In genomic region chr7:125638376-125638775, GRCm38 (mm10) we compare ENCODE assay signal across 10 mouse cellular contexts. TPM values are rescaled to one million over a fixed set of nuclear protein-coding genes. Genes with fewer than 3 reads are reported as not detected.
A peak's percentile ranks its signal among the peaks of the same experiment; 100 is the strongest.
DNase-seq lines count a peak whose midpoint lies in the region; ATAC-seq and TF ChIP-seq lines count a peak whose summit lies in the region.
"Had no signal": no experiment of that assay in that cellular context is flagged by ENCODE, and none has a peak within 500 bp of the region (broad histone marks: within the 10 kb centered on the region; RNA-seq: fewer than 3 reads in every experiment).

No protein-coding gene starts in this region.

- H3K4me3 ChIP-seq in midbrain, embryonic 14.5 days (replicated peaks; ENCODE audit: low read depth, low read length), result no peak overlapping the region
- no peak overlapping the region for H3K4me3 ChIP-seq in midbrain, postnatal 0 days (ENCODE audit: low read depth, low read length)
- no peak overlapping the region for H3K4me3 ChIP-seq in forebrain, embryonic 14.5 days (ENCODE audit: low read depth, low read length)
- H3K4me3 ChIP-seq in neural tube, embryonic 13.5 days, result no peak overlapping the region
- H3K4me3 ChIP-seq in intestine, embryonic 16.5 days (ENCODE audit: low read length), result no peak overlapping the region
- H3K4me3 ChIP-seq: heart, embryonic 15.5 days; liver, embryonic 13.5 days had no signal

- peaks cover 39% of the 10 kb centered on the region for H3K36me3 ChIP-seq in midbrain, embryonic 14.5 days (ENCODE audit: control insufficient read depth, insufficient read depth, low read length)
- H3K36me3 ChIP-seq in midbrain, postnatal 0 days (ENCODE audit: insufficient read depth, low read length), result peaks cover 35% of the 10 kb centered on the region
- peaks cover 39% of the 10 kb centered on the region for H3K36me3 ChIP-seq in forebrain, embryonic 14.5 days (ENCODE audit: control insufficient read depth, insufficient read depth, low read length)
- H3K36me3 ChIP-seq in neural tube, embryonic 13.5 days, result peaks cover 40% of the 10 kb centered on the region
- H3K36me3 ChIP-seq in intestine, embryonic 16.5 days (ENCODE audit: control insufficient read depth, insufficient read depth, low read length), result peaks cover 11% of the 10 kb centered on the region; the same call in 1 of the 2 replicates

- no peak for TF ChIP-seq CTCF in midbrain, postnatal 0 days (IDR thresholded peaks at IDR 0.05)

- H3K4me2 ChIP-seq in midbrain, embryonic 14.5 days (ENCODE audit: low read length), result no peak overlapping the region
- no peak overlapping the region for H3K4me2 ChIP-seq in midbrain, postnatal 0 days (ENCODE audit: low read depth, low read length, poor library complexity, severe bottlenecking)
- no peak overlapping the region for H3K4me2 ChIP-seq in forebrain, embryonic 14.5 days (ENCODE audit: low read length)
- no peak overlapping the region for H3K4me2 ChIP-seq in neural tube, embryonic 13.5 days
- H3K4me2 ChIP-seq in intestine, embryonic 16.5 days (ENCODE audit: low read depth, low read length), result no peak overlapping the region
- H3K4me2 ChIP-seq: heart, embryonic 15.5 days; liver, embryonic 13.5 days had no signal

- no peaks in the 10 kb centered on the region for H3K27me3 ChIP-seq in midbrain, embryonic 14.5 days (ENCODE audit: control insufficient read depth, insufficient read depth, low read length)
- H3K27me3 ChIP-seq in midbrain, postnatal 0 days (ENCODE audit: insufficient read depth, low read length), result no peaks in the 10 kb centered on the region
- no peaks in the 10 kb centered on the region for H3K27me3 ChIP-seq in forebrain, embryonic 14.5 days (replicated peaks; ENCODE audit: control insufficient read depth, insufficient read depth, low read length)
- H3K27me3 ChIP-seq in neural tube, embryonic 13.5 days, result no peaks in the 10 kb centered on the region
- H3K27me3 ChIP-seq in intestine, embryonic 16.5 days (replicated peaks; ENCODE audit: control insufficient read depth, insufficient read depth, low read length), result no peaks in the 10 kb centered on the region
- H3K27me3 ChIP-seq: heart, embryonic 15.5 days; liver, embryonic 13.5 days had no signal

- ATAC-seq in cerebellum, adult (ENCODE audit: insufficient number of reproducible peaks, low FRiP score, low TSS enrichment), result 0 out of 2 replicates have a peak, but pooled peaks have one; percentile 22
- no peak for ATAC-seq in midbrain, embryonic 14.5 days (ENCODE audit: low FRiP score, low TSS enrichment)
- ATAC-seq in midbrain, postnatal 0 days (ENCODE audit: low FRiP score), result no peak; the same call in 1 of the 2 replicates
- ATAC-seq in forebrain, embryonic 14.5 days, result peak; percentile 13; the same call in 1 of the 2 replicates
- ATAC-seq in neural tube, embryonic 13.5 days (ENCODE audit: low read depth), result peak; percentile 11; the same call in 1 of the 2 replicates
- no peak for ATAC-seq in intestine, embryonic 16.5 days

- no peaks in the 10 kb centered on the region for H3K9me3 ChIP-seq in midbrain, embryonic 14.5 days (ENCODE audit: control insufficient read depth, low read length)
- H3K9me3 ChIP-seq in midbrain, postnatal 0 days (ENCODE audit: low read length), result no peaks in the 10 kb centered on the region
- H3K9me3 ChIP-seq in forebrain, embryonic 14.5 days (replicated peaks; ENCODE audit: control insufficient read depth, low read length), result no peaks in the 10 kb centered on the region
- H3K9me3 ChIP-seq in neural tube, embryonic 13.5 days, result no peaks in the 10 kb centered on the region
- no peaks in the 10 kb centered on the region for H3K9me3 ChIP-seq in intestine, embryonic 16.5 days (ENCODE audit: control insufficient read depth, low read length)
- H3K9me3 ChIP-seq: heart, embryonic 15.5 days; liver, embryonic 13.5 days had no signal

- 73% methylated on average over 6 of the region's 6 CpGs for WGBS in midbrain, embryonic 14.5 days
- 73% methylated on average over 6 of the region's 6 CpGs for WGBS in midbrain, postnatal 0 days
- WGBS in forebrain, embryonic 14.5 days, result 73% methylated on average over 6 of the region's 6 CpGs
- 73% methylated on average over 6 of the region's 6 CpGs for WGBS in neural tube, embryonic 13.5 days
- WGBS in intestine, embryonic 16.5 days, result 82% methylated on average over 6 of the region's 6 CpGs

- no peak for DNase-seq in cerebellum, postnatal 25 days
- DNase-seq in midbrain, embryonic 14.5 days, result no peak
- no peak for DNase-seq in midbrain, postnatal 0 days (ENCODE audit: low spot score)
- no peak for DNase-seq in forebrain, embryonic 14.5 days (ENCODE audit: low spot score)
- DNase-seq in natural killer cell, adult 2 months (ENCODE audit: low spot score in 2 of 2), result no peak

- no peaks in the 10 kb centered on the region for H3K4me1 ChIP-seq in midbrain, embryonic 14.5 days (ENCODE audit: control insufficient read depth, insufficient read depth, low read length)
- no peaks in the 10 kb centered on the region for H3K4me1 ChIP-seq in midbrain, postnatal 0 days (ENCODE audit: insufficient read depth, low read length)
- no peaks in the 10 kb centered on the region for H3K4me1 ChIP-seq in forebrain, embryonic 14.5 days (ENCODE audit: control insufficient read depth, insufficient read depth, low read length)
- H3K4me1 ChIP-seq in neural tube, embryonic 13.5 days (replicated peaks), result peaks cover 26% of the 10 kb centered on the region
- no peaks in the 10 kb centered on the region; the same call in 1 of the 2 replicates for H3K4me1 ChIP-seq in intestine, embryonic 16.5 days (ENCODE audit: control insufficient read depth, insufficient read depth, low read length)

- no peak overlapping the region for H3K9ac ChIP-seq in midbrain, embryonic 14.5 days (replicated peaks; ENCODE audit: low read length)
- H3K9ac ChIP-seq in midbrain, postnatal 0 days (replicated peaks; ENCODE audit: low read length, poor library complexity, severe bottlenecking), result no peak overlapping the region
- no peak overlapping the region for H3K9ac ChIP-seq in forebrain, embryonic 14.5 days (ENCODE audit: low read length)
- peak overlapping the region; percentile 26; the same call in 1 of the 2 replicates for H3K9ac ChIP-seq in neural tube, embryonic 13.5 days
- no peak overlapping the region for H3K9ac ChIP-seq in intestine, embryonic 16.5 days (ENCODE audit: low read depth, low read length)
- H3K9ac ChIP-seq: heart, embryonic 15.5 days; liver, embryonic 13.5 days had no signal

- H3K27ac ChIP-seq in midbrain, embryonic 14.5 days (replicated peaks; ENCODE audit: low read depth, low read length), result peak overlapping the region; percentile 69; the same call in 1 of the 2 replicates
- no peak overlapping the region for H3K27ac ChIP-seq in midbrain, postnatal 0 days (ENCODE audit: low read depth, low read length)
- no peak overlapping the region for H3K27ac ChIP-seq in forebrain, embryonic 14.5 days (ENCODE audit: low read depth, low read length)
- H3K27ac ChIP-seq in neural tube, embryonic 13.5 days (replicated peaks), result peak overlapping the region; percentile 62; the same call in 1 of the 2 replicates
- no peak overlapping the region for H3K27ac ChIP-seq in intestine, embryonic 16.5 days (ENCODE audit: low read length)
- H3K27ac ChIP-seq: heart, embryonic 15.5 days; liver, embryonic 13.5 days had no signal

RNA-seq across cellular contexts. Expression of gene Il21r, which starts 35.1 kb away (rescaled TPM):
- polyA plus RNA-seq in midbrain, embryonic 14.5 days (2014; fragmentation: Nextera tagmentation; extraction: Ambion mirVana), result 0.13 TPM in 1 of 2 replicates, not detected in the other
- 0.44 and 0.61 TPM in 2 replicates for total RNA-seq in midbrain, postnatal 0 days (2014; rRNA removed)
- polyA plus RNA-seq in midbrain, postnatal 0 days (2015; fragmentation: Nextera tagmentation; extraction: Ambion mirVana), result 0.21 and 0.44 TPM in 2 replicates
- polyA plus RNA-seq in forebrain, embryonic 14.5 days (2014; fragmentation: Nextera tagmentation; extraction: Ambion mirVana), result 0.17 and 0.22 TPM in 2 replicates
- 0.25 and 0.61 TPM in 2 replicates for polyA plus RNA-seq in neural tube, embryonic 13.5 days (2015; fragmentation: Nextera tagmentation; extraction: Ambion mirVana)
- 0.38 and 0.59 TPM in 2 replicates for polyA plus RNA-seq in intestine, embryonic 16.5 days (2015; fragmentation: Nextera tagmentation; extraction: Ambion mirVana)

Comparison
In these comparisons a context has a peak if more than half of its experiments do, and no peak if none do; other contexts are left out.
1. H3K27ac ChIP-seq: peak in midbrain, embryonic 14.5 days (single experiment) and neural tube, embryonic 13.5 days (single experiment); none in midbrain, postnatal 0 days (single experiment), forebrain, embryonic 14.5 days (single experiment) and intestine, embryonic 16.5 days (single experiment).
2. ATAC-seq: peak in cerebellum, adult (single experiment), forebrain, embryonic 14.5 days (single experiment) and neural tube, embryonic 13.5 days (single experiment); none in midbrain, embryonic 14.5 days (single experiment), midbrain, postnatal 0 days (single experiment) and intestine, embryonic 16.5 days (single experiment).